Mouse (Mus musculus) midbrain, embryonic 14.5 days (tissue): ENCODE measurements at regions not wholly inside any gene's neighbourhood (a gene's known extent, or its start where the extent isn't known, plus 50 kb on each side); places are given as distances from the start of the nearest gene placed in this dataset.
A peak's percentile ranks its signal among the peaks of the same experiment; 100 is the strongest.

Experiments used
- ATAC-seq: fragments of 200-750 bp; cut with Nextera tagmentation; 2 replicates; pipeline ENCODE4 v1.8.0; 2017; ENCODE audit warnings: moderate number of reproducible peaks, moderate library complexity; ENCODE audit not compliant: low FRiP score, low TSS enrichment
- DNase-seq: peaks from one replicate; pipeline ENCODE4 v3.0.0-alpha.2; 2015
- H3K27ac ChIP-seq: fragments of 300-500 bp; sonication (generic); replicated peaks from 2 replicates; pipeline ENCODE4 v1.5.1; 2014; ENCODE audit warnings: mild to moderate bottlenecking, low read depth, low read length, moderate library complexity
- H3K27me3 ChIP-seq: fragments of 300-500 bp; sonication (generic); 2 replicates; pipeline ENCODE4 v1.6.1; 2014; ENCODE audit warnings: low read length, control low read depth, mixed read lengths; ENCODE audit not compliant: control insufficient read depth, insufficient read depth
- H3K36me3 ChIP-seq: fragments of 300-500 bp; sonication (generic); 2 replicates; pipeline ENCODE4 v1.6.1; 2014; ENCODE audit warnings: low read length, control low read depth; ENCODE audit not compliant: control insufficient read depth, insufficient read depth
- H3K4me1 ChIP-seq: fragments of 300-500 bp; sonication (generic); 2 replicates; pipeline ENCODE4 v1.6.1; 2014; ENCODE audit warnings: mild to moderate bottlenecking, antibody characterized with exemption, low read length, control low read depth; ENCODE audit not compliant: control insufficient read depth, insufficient read depth
- H3K4me2 ChIP-seq: fragments of 300-500 bp; sonication (generic); 2 replicates; pipeline ENCODE4 v1.6.1; 2014; ENCODE audit warnings: mild to moderate bottlenecking, low read length, moderate library complexity
- H3K4me3 ChIP-seq: fragments of 300-500 bp; sonication (generic); replicated peaks from 2 replicates; pipeline ENCODE4 v1.5.1; 2014; ENCODE audit warnings: low read depth, low read length
- H3K9ac ChIP-seq: fragments of 300-500 bp; sonication (generic); replicated peaks from 2 replicates; pipeline ENCODE4 v1.6.1; 2014; ENCODE audit warnings: mild to moderate bottlenecking, low read length, moderate library complexity
- H3K9me3 ChIP-seq: fragments of 300-500 bp; sonication (generic); 2 replicates; pipeline ENCODE4 v1.6.1; 2016; ENCODE audit warnings: low read length, control low read depth, mixed read lengths; ENCODE audit not compliant: control insufficient read depth
- WGBS: fragments of 180-500 bp; shearing (Covaris S2); extraction: QIAGEN DNeasy Blood & Tissue Kit; methylation state at CpG from one replicate; pipeline ENCODE4 v1.1.7; 2014; 5-methylcytosine and 5-hydroxymethylcytosine counted together

- H3K4me2 ChIP-seq = no peak overlapping the region
- H3K36me3 ChIP-seq = no peaks in the 10 kb centered on the region
- H3K4me1 ChIP-seq = no peaks in the 10 kb centered on the region
- no peak for ATAC-seq
- DNase-seq = no peak
- H3K27ac ChIP-seq = no peak overlapping the region
- no peak overlapping the region for H3K4me3 ChIP-seq
- H3K9ac ChIP-seq = no peak overlapping the region
- H3K9me3 ChIP-seq = no peaks in the 10 kb centered on the region
- no peaks in the 10 kb centered on the region for H3K27me3 ChIP-seq
These were observed 734.7 kb downstream of the Pla2g4a start for GRCm38 (mm10) chr1:149226400-149226799.

DNA sequence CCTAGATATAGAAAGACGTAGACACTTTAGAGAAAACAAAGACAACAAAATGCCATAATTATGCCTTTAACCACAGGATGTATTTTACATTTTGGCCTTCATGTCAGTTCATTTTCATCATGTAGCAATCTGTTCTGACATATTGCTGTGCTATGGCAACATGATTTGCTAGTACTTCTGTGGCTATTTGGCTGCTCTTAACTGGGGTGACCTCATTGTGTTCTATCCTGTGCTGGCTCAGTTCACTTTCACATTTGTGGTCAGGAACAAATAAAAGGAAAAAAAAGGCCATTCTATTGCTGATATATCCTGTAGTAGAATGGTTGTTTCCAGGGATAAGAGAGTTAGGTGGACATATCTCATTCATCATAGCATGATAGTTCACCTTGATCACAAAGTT lies 758.5 kb downstream of the Pla2g4a start:
- Histone ChIP-seq H3K4me1 (no peaks in the 10 kb centered on the region), H3K36me3 (no peaks in the 10 kb centered on the region), H3K9ac (no peak overlapping the region), H3K4me2 (no peak overlapping the region), H3K4me3 (no peak overlapping the region), H3K9me3 (no peaks in the 10 kb centered on the region), H3K27ac (no peak overlapping the region), H3K27me3 (no peaks in the 10 kb centered on the region)
- 94% methylated on average over 1 of the region's 1 CpGs for WGBS
- DNase-seq = no peak
- no peak for ATAC-seq

GRCm38 (mm10) chr1:149199284-149199683 lies 761.8 kb downstream of the Pla2g4a start:
- Histone ChIP-seq H3K9me3 (no peaks in the 10 kb centered on the region), H3K27me3 (no peaks in the 10 kb centered on the region), H3K4me1 (no peaks in the 10 kb centered on the region), H3K4me2 (no peak overlapping the region), H3K9ac (no peak overlapping the region), H3K4me3 (no peak overlapping the region), H3K36me3 (no peaks in the 10 kb centered on the region), H3K27ac (no peak overlapping the region)
- no peak for ATAC-seq
- DNase-seq = no peak
- 90% methylated on average over 2 of the region's 2 CpGs for WGBS

DNA sequence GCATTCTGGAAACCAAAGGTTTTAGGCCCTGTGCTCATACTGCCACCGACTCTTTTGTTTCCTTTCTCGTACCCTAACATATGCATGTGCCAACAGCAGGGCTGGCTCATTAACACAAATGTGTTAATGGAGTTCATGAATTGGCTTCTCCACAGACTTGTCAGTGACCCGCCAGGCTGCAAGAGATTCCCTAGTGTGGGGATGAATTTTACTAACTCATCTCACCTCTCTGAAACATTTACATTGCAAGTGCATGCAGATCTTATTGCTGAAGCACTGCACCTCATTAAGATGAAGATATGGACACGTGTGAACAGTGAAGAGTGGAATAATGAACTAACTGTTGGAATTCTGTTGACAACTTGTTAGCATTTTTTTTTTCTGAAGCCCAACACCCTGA lies 762.2 kb downstream of the Pla2g4a start:
- Histone ChIP-seq H3K9me3 (no peaks in the 10 kb centered on the region), H3K27me3 (no peaks in the 10 kb centered on the region), H3K36me3 (no peaks in the 10 kb centered on the region), H3K4me1 (no peaks in the 10 kb centered on the region), H3K4me2 (no peak overlapping the region), H3K4me3 (no peak overlapping the region), H3K27ac (no peak overlapping the region), H3K9ac (no peak overlapping the region)
- ATAC-seq = no peak; the same call in 1 of the 2 replicates
- peak; percentile 2 for DNase-seq
- WGBS = 72% methylated on average over 4 of the region's 4 CpGs
